ENCODE assay signal across 8 mouse cellular contexts in genomic region chr15:77151816-77152215, GRCm38 (mm10).
DNase-seq lines count a peak whose midpoint lies in the region; ATAC-seq and TF ChIP-seq lines count a peak whose summit lies in the region.

No protein-coding gene starts in this region.

- TF ChIP-seq EP300 in liver, postnatal 0 days (IDR thresholded peaks at IDR 0.05; ENCODE audit: low read depth) = no peak

- no peak for ATAC-seq in forebrain, embryonic 16.5 days
- peak; percentile 22; the same call in 1 of the 2 replicates for ATAC-seq in liver, postnatal 0 days

- peak overlapping the region; percentile 88 for H3K27ac ChIP-seq in gastrocnemius, adult 2 months
- H3K27ac ChIP-seq in ES-E14 (ENCODE audit: insufficient read depth, low read depth, low read length, poor library complexity, severe bottlenecking) = no peak overlapping the region
- no peak overlapping the region for H3K27ac ChIP-seq in forebrain, embryonic 16.5 days (ENCODE audit: low read length)
- H3K27ac ChIP-seq in liver, postnatal 0 days (ENCODE audit: low read depth) = peak overlapping the region; percentile 83

- peaks cover 8 to 27% of the 10 kb centered on the region in 2 experiments; a peak in 3 of 4 replicates for H3K4me1 ChIP-seq in ES-E14 (ENCODE audit: control insufficient read depth in 2 of 2, insufficient read depth in 2 of 2, low read length in 2 of 2, poor library complexity in 1 of 2)
- H3K4me1 ChIP-seq in forebrain, embryonic 16.5 days (replicated peaks; ENCODE audit: control insufficient read depth, insufficient read depth, low read length) = peaks cover 43% of the 10 kb centered on the region
- peaks cover 19% of the 10 kb centered on the region for H3K4me1 ChIP-seq in liver, postnatal 0 days (ENCODE audit: insufficient read depth)

- H3K9me3 ChIP-seq in ES-E14 (ENCODE audit: control insufficient read depth, insufficient read depth, low read depth, low read length) = no peaks in the 10 kb centered on the region
- no peaks in the 10 kb centered on the region for H3K9me3 ChIP-seq in forebrain, embryonic 16.5 days (ENCODE audit: control insufficient read depth, low read length)
- H3K9me3 ChIP-seq in liver, postnatal 0 days (ENCODE audit: low read length) = no peaks in the 10 kb centered on the region

- no peaks in the 10 kb centered on the region for H3K36me3 ChIP-seq in ES-E14 (ENCODE audit: control insufficient read depth, insufficient read depth, low read length, poor library complexity, severe bottlenecking)
- no peaks in the 10 kb centered on the region for H3K36me3 ChIP-seq in forebrain, embryonic 16.5 days (ENCODE audit: control insufficient read depth, insufficient read depth)
- H3K36me3 ChIP-seq in liver, postnatal 0 days (replicated peaks; ENCODE audit: insufficient read depth, low read length) = no peaks in the 10 kb centered on the region

- in situ Hi-C loops in ES-E14 (cut with MboI; ENCODE audit: low sequenced_read_pairs in 2 of 2, unreplicated experiment in 2 of 2) = no loop called here

- DNase-seq in gastrocnemius, adult 2 months = no peak
- no peak for DNase-seq in gastrocnemius, postnatal 10 days
- DNase-seq in ES-E14 (ENCODE audit: low read depth, low spot score) = no peak
- no peak for DNase-seq in liver, postnatal 0 days
- DNase-seq in adrenal gland, adult 18-20 months (ENCODE audit: low spot score in 2 of 2) = no peak
- no peak for DNase-seq in adrenal gland, adult 2 months
- no peak for DNase-seq in Muller cell, postnatal 12 days (ENCODE audit: inconsistent ontology term)

- peak overlapping the region; percentile 72 for H3K4me3 ChIP-seq in gastrocnemius, adult 2 months
- H3K4me3 ChIP-seq in ES-E14 (ENCODE audit: insufficient read depth in 1 of 2, low read depth in 1 of 2, low read length in 2 of 2, poor library complexity in 1 of 2, severe bottlenecking in 1 of 2) = peak overlapping the region in 1 of 2 experiments; percentile 5; a peak in 1 of 4 replicates
- H3K4me3 ChIP-seq in forebrain, embryonic 16.5 days (replicated peaks; ENCODE audit: low read length) = peak overlapping the region; percentile 72
- peak overlapping the region; percentile 42 for H3K4me3 ChIP-seq in liver, postnatal 0 days (ENCODE audit: low read depth, low read length)

- H3K27me3 ChIP-seq in forebrain, embryonic 16.5 days (replicated peaks; ENCODE audit: control insufficient read depth, insufficient read depth, low read length) = no peaks in the 10 kb centered on the region
- no peaks in the 10 kb centered on the region for H3K27me3 ChIP-seq in liver, postnatal 0 days (ENCODE audit: insufficient read depth, low read length)

- peak overlapping the region; percentile 94 for H3K4me2 ChIP-seq in forebrain, embryonic 16.5 days (ENCODE audit: low read length)
- peak overlapping the region; percentile 70 for H3K4me2 ChIP-seq in liver, postnatal 0 days (ENCODE audit: low read depth, low read length)

- no peak for TF ChIP-seq CTCF in gastrocnemius, adult 2 months (IDR thresholded peaks at IDR 0.05)
- no peak for TF ChIP-seq CTCF in liver, postnatal 0 days (IDR thresholded peaks at IDR 0.05; ENCODE audit: low read depth)

- WGBS in forebrain, embryonic 16.5 days = 16% methylated on average over 4 of the region's 4 CpGs
- WGBS in liver, postnatal 0 days (ENCODE audit: insufficient replicate concordance) = 26% methylated on average over 4 of the region's 4 CpGs

- intact Hi-C loops in gastrocnemius, adult 2 months (cut with DNase I) = loop anchor here (5.0 kb wide), 3 partner anchors 40 to 205 kb away; no protein-coding TSS in a partner anchor

- peak overlapping the region; percentile 46; the same call in 1 of the 2 replicates for H3K9ac ChIP-seq in ES-E14 (ENCODE audit: insufficient read depth, low read depth, low read length, poor library complexity, severe bottlenecking)
- H3K9ac ChIP-seq in forebrain, embryonic 16.5 days (replicated peaks; ENCODE audit: low read depth, low read length) = peak overlapping the region; percentile 82
- H3K9ac ChIP-seq in liver, postnatal 0 days (replicated peaks) = peak overlapping the region; percentile 45; the same call in 1 of the 2 replicates

TF ChIP-seq in ES-E14, 5 proteins besides CTCF, POLR2A, EP300 and RAD21:
- TF ChIP-seq ZNF384 (IDR thresholded peaks at IDR 0.05; ENCODE audit: low read depth, low read length) (no peak), CHD2 (IDR thresholded peaks at IDR 0.05; ENCODE audit: low read depth, low read length) (no peak), HCFC1 (IDR thresholded peaks at IDR 0.05; ENCODE audit: borderline replicate concordance, insufficient read depth, low read length) (no peak), MAFK (IDR thresholded peaks at IDR 0.05; ENCODE audit: insufficient read depth, low read depth, low read length) (no peak), ZC3H11A (IDR thresholded peaks at IDR 0.05; ENCODE audit: borderline replicate concordance, low read depth, low read length) (no peak)
TF ChIP-seq in ES-E14: peak in this region for 0.

Comparison
In these comparisons a context has a peak if more than half of its experiments do, and no peak if none do; other contexts are left out.
1. H3K27ac ChIP-seq: peak in gastrocnemius, adult 2 months (single experiment) and liver, postnatal 0 days (single experiment); none in ES-E14 (single experiment) and forebrain, embryonic 16.5 days (single experiment).
2. Peak in every context shown above with its lines, with median percentiles within 50 percentile points of each other: H3K9ac ChIP-seq.